Mouse (Mus musculus): ENCODE measurements around the gene Pp2d1. TPM values are rescaled to one million over a fixed set of nuclear protein-coding genes. Genes with fewer than 3 reads are reported as not detected.

Gene Pp2d1
- polyA plus RNA-seq, 1 experiment from 2014 or later = 0.77 TPM

GRCm38 (mm10) chr17:53478858-53479603 is 60.2 kb downstream of the Pp2d1 start, which contains the start of gene Rab5a:
Gene Rab5a (plus strand): TSS chr17:53479234.
- DNase-seq (ENCODE audit: low spot score) (peak; percentile 100), ATAC-seq (ENCODE audit: low FRiP score) (peak; percentile 97)
- Histone ChIP-seq H3K27ac (ENCODE audit: low read depth, low read length) (peak within 1 kb of the TSS; percentile 97), H3K27me3 (ENCODE audit: control insufficient read depth, insufficient read depth, low read length) (no peaks in the 10 kb centered on the region), H3K9ac (ENCODE audit: low read depth, low read length) (peak within 1 kb of the TSS; percentile 93), H3K4me2 (replicated peaks; ENCODE audit: low read depth, low read length) (peak within 1 kb of the TSS; percentile 68), H3K36me3 (ENCODE audit: control insufficient read depth, insufficient read depth, low read length) (no peaks in the 10 kb centered on the region), H3K9me3 (ENCODE audit: control insufficient read depth, low read length) (no peaks in the 10 kb centered on the region), H3K4me3 (ENCODE audit: low read depth, low read length) (peak within 1 kb of the TSS; percentile 95), H3K4me1 (replicated peaks; ENCODE audit: control insufficient read depth, insufficient read depth, low read length) (peaks cover 2% of the 10 kb centered on the region; the same call in 1 of the 2 replicates)
- WGBS = under 1% methylated on average over 57 of the region's 82 CpGs

- H3K9ac ChIP-seq (ENCODE audit: low read depth, low read length) = peak overlapping the region; percentile 93
- no peaks in the 10 kb centered on the region for H3K9me3 ChIP-seq (ENCODE audit: control insufficient read depth, low read length)
- no peaks in the 10 kb centered on the region for H3K36me3 ChIP-seq (ENCODE audit: control insufficient read depth, insufficient read depth, low read length)
- H3K4me1 ChIP-seq (replicated peaks; ENCODE audit: control insufficient read depth, insufficient read depth, low read length) = peaks cover 2% of the 10 kb centered on the region; the same call in 1 of the 2 replicates
- H3K27ac ChIP-seq (ENCODE audit: low read depth, low read length) = peak overlapping the region; percentile 97
- no peaks in the 10 kb centered on the region for H3K27me3 ChIP-seq (ENCODE audit: control insufficient read depth, insufficient read depth, low read length)
- peak overlapping the region; percentile 95 for H3K4me3 ChIP-seq (ENCODE audit: low read depth, low read length)
- peak overlapping the region; percentile 68 for H3K4me2 ChIP-seq (replicated peaks; ENCODE audit: low read depth, low read length)
- ATAC-seq (ENCODE audit: low FRiP score) (no peak), DNase-seq (ENCODE audit: low spot score) (peak; percentile 12)
- 9% methylated on average over 15 of the region's 15 CpGs for WGBS
Measured at GRCm38 (mm10) chr17:53478066-53478857, 61.0 kb downstream of the Pp2d1 start.

DNA sequence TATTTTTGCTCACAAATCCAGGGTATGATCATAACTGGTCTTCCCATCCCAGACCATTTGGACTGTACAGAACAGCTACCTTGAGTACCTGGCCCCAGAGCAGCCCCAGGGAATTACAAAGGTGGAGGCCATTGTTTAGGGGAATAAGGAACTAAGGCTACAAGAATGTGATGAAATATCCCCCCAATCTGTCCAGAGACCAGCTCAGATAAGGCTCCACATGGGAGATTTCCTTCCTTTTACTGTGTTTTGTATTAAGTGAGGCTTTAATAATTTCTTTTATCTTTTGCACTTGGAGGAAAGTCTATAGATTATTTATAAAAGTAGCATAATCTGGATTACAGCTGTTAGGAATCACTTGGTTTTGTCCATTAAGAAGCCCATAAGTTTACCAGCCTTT is 70.6 kb downstream of the Pp2d1 start:
- Histone ChIP-seq H3K9me3 (ENCODE audit: control insufficient read depth, low read length) (no peaks in the 10 kb centered on the region), H3K36me3 (ENCODE audit: control insufficient read depth, insufficient read depth, low read length) (no peaks in the 10 kb centered on the region), H3K9ac (ENCODE audit: low read depth, low read length) (no peak overlapping the region), H3K4me2 (replicated peaks; ENCODE audit: low read depth, low read length) (no peak overlapping the region), H3K4me1 (replicated peaks; ENCODE audit: control insufficient read depth, insufficient read depth, low read length) (no peaks in the 10 kb centered on the region), H3K27me3 (ENCODE audit: control insufficient read depth, insufficient read depth, low read length) (no peaks in the 10 kb centered on the region), H3K27ac (ENCODE audit: low read depth, low read length) (no peak overlapping the region), H3K4me3 (ENCODE audit: low read depth, low read length) (no peak overlapping the region)
- no peak for DNase-seq (ENCODE audit: low spot score)
- no peak for ATAC-seq (ENCODE audit: low FRiP score)

DNA sequence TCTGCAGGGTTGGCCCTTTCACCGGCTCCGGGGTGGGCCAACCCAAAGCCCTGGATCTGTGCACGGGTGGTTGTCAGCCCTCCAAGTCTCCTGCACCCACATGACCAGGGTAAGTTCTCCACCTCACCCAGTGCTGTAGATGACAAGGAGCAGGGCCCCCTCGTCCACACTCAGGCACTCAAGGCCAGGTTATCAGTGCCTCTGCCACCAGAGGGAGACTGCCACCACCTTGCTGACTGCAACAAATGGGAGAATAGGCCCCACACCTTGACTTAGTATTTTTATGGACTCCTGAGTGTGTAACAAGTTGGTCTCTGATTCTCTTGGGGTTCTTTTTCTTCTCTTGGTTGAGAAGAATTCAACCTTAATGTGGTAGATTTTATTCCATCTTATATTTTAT is 73.7 kb downstream of the Pp2d1 start:
- Histone ChIP-seq H3K9me3 (ENCODE audit: control insufficient read depth, low read length) (no peaks in the 10 kb centered on the region), H3K27me3 (ENCODE audit: control insufficient read depth, insufficient read depth, low read length) (no peaks in the 10 kb centered on the region), H3K4me3 (ENCODE audit: low read depth, low read length) (no peak overlapping the region), H3K4me1 (replicated peaks; ENCODE audit: control insufficient read depth, insufficient read depth, low read length) (no peaks in the 10 kb centered on the region), H3K4me2 (replicated peaks; ENCODE audit: low read depth, low read length) (no peak overlapping the region), H3K9ac (ENCODE audit: low read depth, low read length) (no peak overlapping the region), H3K36me3 (ENCODE audit: control insufficient read depth, insufficient read depth, low read length) (no peaks in the 10 kb centered on the region), H3K27ac (ENCODE audit: low read depth, low read length) (no peak overlapping the region)
- DNase-seq (ENCODE audit: low spot score) (no peak), ATAC-seq (ENCODE audit: low FRiP score) (no peak)
- WGBS = 49% methylated on average over 4 of the region's 4 CpGs

GRCm38 (mm10) chr17:53463496-53463840 is 75.8 kb downstream of the Pp2d1 start:
- no peak overlapping the region for H3K27ac ChIP-seq (ENCODE audit: low read depth, low read length)
- peak overlapping the region; percentile 34 for H3K4me3 ChIP-seq (ENCODE audit: low read depth, low read length)
- H3K27me3 ChIP-seq (ENCODE audit: control insufficient read depth, insufficient read depth, low read length) = no peaks in the 10 kb centered on the region
- no peaks in the 10 kb centered on the region for H3K36me3 ChIP-seq (ENCODE audit: control insufficient read depth, insufficient read depth, low read length)
- DNase-seq (ENCODE audit: low spot score) (no peak), ATAC-seq (ENCODE audit: low FRiP score) (no peak; the same call in 1 of the 2 replicates)
- no peaks in the 10 kb centered on the region for H3K4me1 ChIP-seq (replicated peaks; ENCODE audit: control insufficient read depth, insufficient read depth, low read length)
- 23% methylated on average over 7 of the region's 9 CpGs for WGBS
- H3K9ac ChIP-seq (ENCODE audit: low read depth, low read length) = peak overlapping the region; percentile 28; the same call in 1 of the 2 replicates
- peak overlapping the region; percentile 41 for H3K4me2 ChIP-seq (replicated peaks; ENCODE audit: low read depth, low read length)
- no peaks in the 10 kb centered on the region for H3K9me3 ChIP-seq (ENCODE audit: control insufficient read depth, low read length)

DNA sequence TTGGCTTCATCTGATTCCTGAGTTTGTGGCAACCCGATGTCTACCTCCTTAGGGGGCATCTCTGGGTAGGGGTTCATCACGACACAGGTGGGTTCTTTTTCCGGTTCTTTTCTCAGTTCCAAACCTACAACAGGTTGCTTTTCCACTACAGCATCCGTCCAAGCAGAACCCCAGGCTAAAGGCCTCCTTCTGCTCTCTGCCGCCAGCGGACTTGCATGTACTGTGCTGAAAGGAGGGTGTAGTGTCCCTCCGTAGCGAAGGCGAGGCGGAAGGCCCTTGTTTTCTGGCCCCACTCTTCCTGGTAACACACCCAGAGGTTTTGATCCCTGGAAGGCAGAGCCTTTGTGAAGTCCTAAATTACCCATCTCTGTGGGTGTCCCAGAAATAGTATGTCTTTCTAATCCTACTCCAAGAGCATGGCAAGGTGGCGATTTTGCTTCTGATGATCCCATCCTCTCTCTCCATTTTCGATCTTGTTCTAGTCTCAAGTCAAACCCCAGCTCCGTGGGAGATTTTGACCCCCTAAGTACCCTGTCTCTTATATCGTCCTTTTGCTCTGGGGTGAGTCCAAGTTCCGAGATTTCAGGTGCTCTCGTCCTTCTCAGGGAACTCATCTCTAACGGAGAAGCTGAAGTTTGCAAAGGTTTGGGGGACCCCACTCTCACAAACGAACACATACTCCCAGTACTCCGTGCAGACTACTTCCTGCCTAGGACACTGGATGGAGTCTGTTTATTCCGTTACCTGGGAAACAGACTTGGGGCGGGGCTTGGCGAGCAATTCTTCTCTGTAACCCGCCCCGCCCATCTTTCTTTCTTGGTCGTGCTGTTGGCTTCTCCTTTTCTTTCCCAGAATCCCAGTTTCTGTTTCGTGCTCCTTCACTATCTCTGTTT is 76.4 kb downstream of the Pp2d1 start, which contains the start of gene Efhb:
Gene Efhb, minus strand, starts transcription at position 719 of the 893 bp plus-strand sequence.
- Histone ChIP-seq H3K36me3 (ENCODE audit: control insufficient read depth, insufficient read depth, low read length) (no peaks in the 10 kb centered on the region), H3K4me3 (ENCODE audit: low read depth, low read length) (peak within 1 kb of the TSS; percentile 34), H3K9ac (ENCODE audit: low read depth, low read length) (peak within 1 kb of the TSS; percentile 28; the same call in 1 of the 2 replicates), H3K4me2 (replicated peaks; ENCODE audit: low read depth, low read length) (peak within 1 kb of the TSS; percentile 41), H3K4me1 (replicated peaks; ENCODE audit: control insufficient read depth, insufficient read depth, low read length) (no peaks in the 10 kb centered on the region), H3K9me3 (ENCODE audit: control insufficient read depth, low read length) (no peaks in the 10 kb centered on the region), H3K27ac (ENCODE audit: low read depth, low read length) (no peak within 1 kb of the TSS), H3K27me3 (ENCODE audit: control insufficient read depth, insufficient read depth, low read length) (no peaks in the 10 kb centered on the region)
- ATAC-seq (ENCODE audit: low FRiP score) (peak; percentile 97), DNase-seq (ENCODE audit: low spot score) (peak; percentile 90)
- WGBS = 18% methylated on average over 26 of the region's 26 CpGs

Other genes starting within 250 kb of the Pp2d1 start
- gene Efhb, start 76.1 kb downstream of the Pp2d1 start, polyA plus RNA-seq (2014; fragmentation: Nextera tagmentation; extraction: Ambion mirVana) = 1.5 and 1.8 TPM in 2 replicates
- 103 TPM in 2 replicates for gene Rab5a, start 60.2 kb downstream of the Pp2d1 start, polyA plus RNA-seq (2014; fragmentation: Nextera tagmentation; extraction: Ambion mirVana)
- 4.4 and 9.6 TPM in 2 replicates for gene Kat2b, start 27.4 kb upstream of the Pp2d1 start, polyA plus RNA-seq (2014; fragmentation: Nextera tagmentation; extraction: Ambion mirVana)
- gene Sgo1, start 149.9 kb upstream of the Pp2d1 start, polyA plus RNA-seq (2014; fragmentation: Nextera tagmentation; extraction: Ambion mirVana) = 37.1 and 43.8 TPM in 2 replicates